Comparison of ENCODE assay signal across 26 mouse cellular contexts in genomic region chr5:99083955-99084354, GRCm38 (mm10). TPM values are rescaled to one million over a fixed set of nuclear protein-coding genes. Genes with fewer than 3 reads are reported as not detected.
A peak's percentile ranks its signal among the peaks of the same experiment; 100 is the strongest.
DNase-seq lines count a peak whose midpoint lies in the region; ATAC-seq lines count a peak whose summit lies in the region.
"Had no signal": no experiment of that assay in that cellular context is flagged by ENCODE, and none has a peak within 500 bp of the region (broad histone marks: within the 10 kb centered on the region; RNA-seq: fewer than 3 reads in every experiment).

No protein-coding gene starts in this region.

- peak; percentile 62 for ATAC-seq in midbrain, embryonic 11.5 days (ENCODE audit: low FRiP score)
- ATAC-seq in midbrain, embryonic 15.5 days (replicated peaks): no peak
- ATAC-seq in intestine, embryonic 14.5 days (replicated peaks; ENCODE audit: low FRiP score, low TSS enrichment, low read depth): peak; percentile 69
- ATAC-seq in neural tube, embryonic 12.5 days (ENCODE audit: low FRiP score, low read depth): peak; percentile 77
- ATAC-seq: hindbrain, embryonic 16.5 days; liver, embryonic 12.5 days; Patski had no signal

- H3K27me3 ChIP-seq in midbrain, embryonic 11.5 days (ENCODE audit: control insufficient read depth, insufficient read depth, low read length): no peaks in the 10 kb centered on the region
- no peaks in the 10 kb centered on the region for H3K27me3 ChIP-seq in midbrain, embryonic 15.5 days (replicated peaks)
- no peaks in the 10 kb centered on the region for H3K27me3 ChIP-seq in intestine, embryonic 14.5 days (replicated peaks; ENCODE audit: control insufficient read depth, insufficient read depth, low read length)
- H3K27me3 ChIP-seq in neural tube, embryonic 12.5 days (replicated peaks): no peaks in the 10 kb centered on the region
- H3K27me3 ChIP-seq: limb, embryonic 12.5 days; liver, embryonic 12.5 days; megakaryocyte, embryonic 14.5 days; neural tube, embryonic 13.5 days; Patski; stomach, embryonic 15.5 days had no signal

- no peak overlapping the region for H3K4me3 ChIP-seq in midbrain, embryonic 11.5 days (ENCODE audit: low read depth, low read length)
- H3K4me3 ChIP-seq in midbrain, embryonic 15.5 days: no peak overlapping the region
- H3K4me3 ChIP-seq in intestine, embryonic 14.5 days (ENCODE audit: low read depth, low read length): no peak overlapping the region
- H3K4me3 ChIP-seq in neural tube, embryonic 12.5 days: no peak overlapping the region
- H3K4me3 ChIP-seq: erythroblast, embryonic 14.5 days; limb, embryonic 12.5 days; liver, embryonic 12.5 days; megakaryocyte, embryonic 14.5 days; neural tube, embryonic 13.5 days; stomach, embryonic 15.5 days had no signal

- H3K27ac ChIP-seq in midbrain, embryonic 11.5 days (ENCODE audit: low read depth, low read length): no peak overlapping the region
- no peak overlapping the region for H3K27ac ChIP-seq in midbrain, embryonic 15.5 days
- H3K27ac ChIP-seq in intestine, embryonic 14.5 days (ENCODE audit: low read depth): no peak overlapping the region
- no peak overlapping the region for H3K27ac ChIP-seq in neural tube, embryonic 12.5 days
- H3K27ac ChIP-seq: limb, embryonic 12.5 days; liver, embryonic 12.5 days; neural tube, embryonic 13.5 days; stomach, embryonic 15.5 days had no signal

- no peaks in the 10 kb centered on the region for H3K9me3 ChIP-seq in midbrain, embryonic 11.5 days (ENCODE audit: control insufficient read depth, low read length)
- H3K9me3 ChIP-seq in midbrain, embryonic 15.5 days: no peaks in the 10 kb centered on the region
- no peaks in the 10 kb centered on the region for H3K9me3 ChIP-seq in intestine, embryonic 14.5 days (ENCODE audit: control insufficient read depth, low read length)
- H3K9me3 ChIP-seq in neural tube, embryonic 12.5 days: no peaks in the 10 kb centered on the region
- H3K9me3 ChIP-seq: limb, embryonic 12.5 days; liver, embryonic 12.5 days; megakaryocyte, embryonic 14.5 days; neural tube, embryonic 13.5 days; stomach, embryonic 15.5 days had no signal

- H3K4me1 ChIP-seq in midbrain, embryonic 11.5 days (ENCODE audit: control insufficient read depth, insufficient read depth, low read length): no peaks in the 10 kb centered on the region
- H3K4me1 ChIP-seq in midbrain, embryonic 15.5 days: no peaks in the 10 kb centered on the region
- H3K4me1 ChIP-seq in intestine, embryonic 14.5 days (replicated peaks; ENCODE audit: control insufficient read depth, insufficient read depth, low read length): no peaks in the 10 kb centered on the region
- H3K4me1 ChIP-seq in neural tube, embryonic 12.5 days: peaks cover 4% of the 10 kb centered on the region; the same call in 1 of the 2 replicates
- H3K4me1 ChIP-seq: liver, embryonic 12.5 days; megakaryocyte, embryonic 14.5 days; stomach, embryonic 15.5 days had no signal

- 14% methylated on average over 5 of the region's 5 CpGs for WGBS in midbrain, embryonic 11.5 days
- 15% methylated on average over 5 of the region's 5 CpGs for WGBS in midbrain, embryonic 15.5 days
- WGBS in intestine, embryonic 14.5 days: 23% methylated on average over 5 of the region's 5 CpGs
- WGBS in neural tube, embryonic 12.5 days: 8% methylated on average over 5 of the region's 5 CpGs

- no peak overlapping the region for H3K4me2 ChIP-seq in midbrain, embryonic 11.5 days
- no peak overlapping the region for H3K4me2 ChIP-seq in midbrain, embryonic 15.5 days
- no peak overlapping the region for H3K4me2 ChIP-seq in intestine, embryonic 14.5 days (ENCODE audit: low read length)
- H3K4me2 ChIP-seq in neural tube, embryonic 12.5 days (replicated peaks): no peak overlapping the region
- H3K4me2 ChIP-seq: limb, embryonic 12.5 days; liver, embryonic 12.5 days; neural tube, embryonic 13.5 days; stomach, embryonic 15.5 days had no signal

- H3K9ac ChIP-seq in midbrain, embryonic 11.5 days (ENCODE audit: low read length): no peak overlapping the region
- no peak overlapping the region for H3K9ac ChIP-seq in midbrain, embryonic 15.5 days
- H3K9ac ChIP-seq in intestine, embryonic 14.5 days (ENCODE audit: low read length): no peak overlapping the region
- no peak overlapping the region for H3K9ac ChIP-seq in neural tube, embryonic 12.5 days
- H3K9ac ChIP-seq: limb, embryonic 12.5 days; liver, embryonic 12.5 days; neural tube, embryonic 13.5 days; stomach, embryonic 15.5 days had no signal

- no peaks in the 10 kb centered on the region for H3K36me3 ChIP-seq in midbrain, embryonic 11.5 days (ENCODE audit: control insufficient read depth, insufficient read depth, low read length)
- no peaks in the 10 kb centered on the region for H3K36me3 ChIP-seq in midbrain, embryonic 15.5 days (replicated peaks)
- no peaks in the 10 kb centered on the region for H3K36me3 ChIP-seq in intestine, embryonic 14.5 days (ENCODE audit: control insufficient read depth, insufficient read depth, low read length)
- no peaks in the 10 kb centered on the region for H3K36me3 ChIP-seq in neural tube, embryonic 12.5 days
- H3K36me3 ChIP-seq: limb, embryonic 12.5 days; liver, embryonic 12.5 days; neural tube, embryonic 13.5 days; stomach, embryonic 15.5 days had no signal

- peak; percentile 16 for DNase-seq in embryo, embryonic 10 days (ENCODE audit: low spot score)
- no peak for DNase-seq in embryo, embryonic 9.5 days (ENCODE audit: extremely low spot score)
- DNase-seq in midbrain, embryonic 11.5 days (ENCODE audit: low spot score, missing footprints): no peak
- no peak for DNase-seq in intestine, embryonic 14.5 days (ENCODE audit: low spot score)
- no peak for DNase-seq in spleen, postnatal 36 days (ENCODE audit: low spot score in 2 of 2)
- no peak for DNase-seq in frontal cortex, postnatal 36 days (ENCODE audit: low spot score in 2 of 2)
- DNase-seq: adrenal gland, adult 8-10 months; cerebellum, adult 11 months; cerebellum, postnatal 10 days; gastrocnemius, postnatal 14 days; heart, adult 18-20 months; heart, postnatal 36 days; kidney, adult 2 months; kidney, postnatal 10 days; lung, adult 2 months; thymus, adult 18-20 months had no signal

RNA-seq across cellular contexts. Expression of gene Prkg2, which starts 46.8 kb away (rescaled TPM):
- 2.0 and 2.3 TPM in 2 replicates for polyA plus RNA-seq in midbrain, embryonic 11.5 days (2014; fragmentation: Nextera tagmentation; extraction: Ambion mirVana)
- polyA plus RNA-seq in midbrain, embryonic 15.5 days (2015; fragmentation: Nextera tagmentation; extraction: Ambion mirVana): 1.7 and 2.7 TPM in 2 replicates
- polyA plus RNA-seq in intestine, embryonic 14.5 days (2014; fragmentation: Nextera tagmentation; extraction: Ambion mirVana): 17.4 and 17.9 TPM in 2 replicates
- 1.7 TPM in 2 replicates for polyA plus RNA-seq in neural tube, embryonic 12.5 days (2016; fragmentation: Nextera tagmentation; extraction: Ambion mirVana)
- polyA plus RNA-seq: erythroblast, embryonic 14.5 days had no signal
